Mouse (Mus musculus) olfactory bulb, adult 2 months (tissue): ENCODE measurements at regions not wholly inside any gene's neighbourhood (a gene's known extent, or its start where the extent isn't known, plus 50 kb on each side); places are given as distances from the start of the nearest gene placed in this dataset.

Experiments used
- CTCF ChIP-seq: fragments of 200-500 bp; IDR thresholded peaks from 2 replicates; pipeline ENCODE4 v1.5.1; 2012; ENCODE audit warnings: low read depth, mild to moderate bottlenecking, low read length, moderate library complexity; ENCODE audit not compliant: insufficient read depth
- POLR2A ChIP-seq: fragments of 200-500 bp; IDR thresholded peaks from 2 replicates; pipeline ENCODE4 v1.6.1; 2012; ENCODE audit warnings: mild to moderate bottlenecking, low read depth, low read length, moderate library complexity; ENCODE audit not compliant: insufficient read depth

DNA sequence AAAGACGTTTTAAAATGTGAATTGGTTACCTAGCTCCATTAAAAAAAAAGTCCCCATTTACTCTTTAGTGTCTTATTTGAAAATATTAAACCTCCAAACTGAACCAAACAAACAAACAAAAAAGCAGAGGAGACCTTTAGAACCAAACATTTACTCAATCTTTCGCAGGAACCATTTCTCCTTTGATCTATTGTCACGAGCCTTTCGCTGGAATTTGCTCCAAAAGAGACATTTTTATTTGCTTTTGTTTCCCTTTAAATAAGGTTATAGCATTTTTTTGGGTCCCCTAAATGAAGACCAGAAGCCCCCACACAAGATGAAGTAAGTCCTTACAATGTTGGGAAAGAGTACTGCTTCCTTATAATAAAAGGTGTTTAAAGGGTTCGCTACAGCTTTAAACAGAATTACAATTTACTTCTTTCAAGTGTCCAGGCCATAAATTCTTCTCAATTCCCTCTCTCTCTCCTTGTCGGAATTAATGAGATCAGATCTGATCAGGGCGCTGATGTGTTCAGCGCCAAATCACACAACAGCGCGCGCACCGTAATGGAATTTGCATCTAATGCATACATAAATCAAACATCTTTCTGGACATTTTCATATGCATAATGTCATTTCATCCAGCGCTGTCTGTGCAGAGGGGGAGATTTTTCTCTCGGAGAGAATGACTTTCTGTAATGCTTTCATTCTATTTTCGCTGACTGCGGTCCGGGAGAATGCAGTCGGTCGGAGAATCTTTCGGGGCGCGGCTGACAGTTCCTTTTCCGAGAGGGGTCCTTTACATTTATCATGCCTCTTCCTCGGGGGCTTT lies 469.2 kb downstream of the Vrk1 start:
- TF ChIP-seq POLR2A (no peak), CTCF (no peak)
